Mouse (Mus musculus): ENCODE measurements around the gene Sos2. TPM values are rescaled to one million over a fixed set of nuclear protein-coding genes. Genes with fewer than 3 reads are reported as not detected.
A peak's percentile ranks its signal among the peaks of the same experiment; 100 is the strongest.

Gene Sos2
- polyA plus RNA-seq, 1 experiment from 2014 or later: 12.1 TPM

DNA sequence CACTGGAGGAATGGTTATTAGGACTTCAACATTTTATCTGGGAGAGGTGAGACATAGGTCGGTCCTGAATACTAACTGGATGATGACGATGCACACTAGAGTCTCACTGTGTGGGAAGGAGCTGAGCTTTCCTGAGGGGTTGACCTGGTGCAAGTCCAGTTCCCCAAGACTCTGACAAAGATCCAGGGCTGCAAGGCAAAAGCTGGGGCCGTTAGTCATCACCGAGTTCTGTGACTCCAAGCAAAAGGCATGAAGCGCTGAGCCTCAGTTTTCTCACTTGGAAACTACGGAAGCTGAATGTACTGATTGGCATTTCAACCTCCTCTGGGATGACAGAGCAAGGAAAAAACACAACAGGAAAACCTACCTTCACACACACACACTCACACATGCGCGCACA lies 139.3 kb downstream of the Sos2 start:
- Histone ChIP-seq H3K4me1 (peaks cover 16% of the 10 kb centered on the region), H3K4me3 (no peak overlapping the region), H3K4me2 (replicated peaks) (no peak overlapping the region), H3K27ac (no peak overlapping the region), H3K9ac (no peak overlapping the region), H3K36me3 (no peaks in the 10 kb centered on the region), H3K27me3 (no peaks in the 10 kb centered on the region), H3K9me3 (replicated peaks) (no peaks in the 10 kb centered on the region)
- ATAC-seq (ENCODE audit: low FRiP score): no peak
- WGBS: 92% methylated on average over 8 of the region's 8 CpGs

DNA sequence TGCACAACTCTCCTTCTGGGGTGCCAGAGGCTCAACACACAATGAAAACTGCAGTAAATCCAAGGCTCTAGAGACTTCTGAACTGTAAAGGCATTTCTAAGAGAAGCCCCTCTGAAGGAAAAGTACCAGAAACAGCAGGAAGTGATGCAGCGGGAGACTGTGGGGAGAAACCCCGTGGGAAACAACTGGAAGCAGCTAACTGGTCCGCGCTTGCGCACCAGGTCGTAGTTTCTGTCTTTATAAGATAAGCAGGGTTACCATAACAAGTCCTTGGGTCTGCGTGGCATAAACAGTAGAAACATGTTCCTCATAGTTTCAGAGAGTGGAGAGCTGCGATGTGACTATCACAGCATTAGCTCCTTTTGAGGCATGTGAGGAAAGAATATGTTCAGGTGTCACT lies 140.0 kb downstream of the Sos2 start:
- no peak for ATAC-seq (ENCODE audit: low FRiP score)
- Histone ChIP-seq H3K27ac (no peak overlapping the region), H3K4me3 (no peak overlapping the region), H3K4me2 (replicated peaks) (no peak overlapping the region), H3K27me3 (no peaks in the 10 kb centered on the region), H3K9me3 (replicated peaks) (no peaks in the 10 kb centered on the region), H3K36me3 (no peaks in the 10 kb centered on the region), H3K4me1 (peaks cover 22% of the 10 kb centered on the region), H3K9ac (no peak overlapping the region)
- 79% methylated on average over 8 of the region's 8 CpGs for WGBS

DNA sequence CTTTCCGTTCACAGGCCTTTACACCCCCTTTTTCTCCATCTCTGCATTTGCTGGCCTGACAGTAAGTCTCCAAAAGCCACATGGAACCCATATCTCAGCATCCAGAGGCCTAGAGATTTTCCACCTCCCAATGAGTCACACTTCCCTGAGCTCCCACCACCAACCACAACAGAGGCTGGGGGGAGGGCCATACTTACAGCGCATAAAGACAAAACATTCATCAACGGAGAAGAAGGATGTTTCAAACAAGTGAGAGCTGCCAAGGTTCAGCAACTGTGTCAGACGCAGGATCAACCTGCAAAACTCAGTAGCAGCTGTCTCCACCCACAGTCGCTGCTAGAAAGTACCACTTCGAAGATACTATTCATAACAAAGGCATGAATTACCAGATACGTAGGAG lies 142.3 kb downstream of the Sos2 start:
- Histone ChIP-seq H3K9me3 (replicated peaks) (no peaks in the 10 kb centered on the region), H3K36me3 (no peaks in the 10 kb centered on the region), H3K4me1 (peaks cover 22% of the 10 kb centered on the region), H3K27me3 (no peaks in the 10 kb centered on the region), H3K4me3 (no peak overlapping the region), H3K27ac (no peak overlapping the region), H3K9ac (no peak overlapping the region), H3K4me2 (replicated peaks) (no peak overlapping the region)
- no peak for ATAC-seq (ENCODE audit: low FRiP score)
- WGBS: 72% methylated on average over 7 of the region's 7 CpGs

DNA sequence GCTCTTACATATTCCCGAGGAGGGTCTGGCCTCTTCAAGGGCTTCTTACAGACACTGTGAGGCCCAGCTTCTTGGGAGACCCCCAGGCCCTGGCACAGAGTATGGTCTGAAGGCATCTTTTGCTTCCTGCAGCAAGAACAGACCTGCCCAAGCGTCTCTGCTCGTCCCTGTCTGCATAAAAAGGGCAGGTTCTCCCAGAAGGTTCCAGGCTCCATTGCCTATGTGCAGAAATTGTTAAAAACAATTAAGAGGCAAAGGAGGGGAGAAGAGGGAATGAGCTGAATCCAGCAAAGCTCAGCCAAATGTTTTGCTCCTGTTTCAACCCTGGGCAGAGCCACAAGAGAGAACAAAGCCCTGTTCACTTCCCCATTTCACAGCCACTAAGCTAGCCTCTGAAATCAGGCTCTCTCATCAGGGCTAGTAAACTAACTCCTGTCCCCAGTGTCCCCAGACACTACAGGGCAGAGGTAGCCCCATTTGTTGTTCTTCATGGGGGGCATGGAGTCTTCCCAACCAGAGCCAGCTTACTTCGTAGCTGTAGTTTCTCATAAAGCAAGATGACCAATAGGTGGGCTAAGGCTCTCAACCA lies 143.2 kb downstream of the Sos2 start:
- H3K27ac ChIP-seq: peak overlapping the region; percentile 48
- H3K4me1 ChIP-seq: peaks cover 22% of the 10 kb centered on the region
- 72% methylated on average over 4 of the region's 4 CpGs for WGBS
- H3K9me3 ChIP-seq (replicated peaks): no peaks in the 10 kb centered on the region
- no peak for ATAC-seq (ENCODE audit: low FRiP score)
- no peak overlapping the region for H3K9ac ChIP-seq
- no peaks in the 10 kb centered on the region for H3K36me3 ChIP-seq
- H3K27me3 ChIP-seq: no peaks in the 10 kb centered on the region
- peak overlapping the region; percentile 7; the same call in 1 of the 2 replicates for H3K4me2 ChIP-seq (replicated peaks)
- H3K4me3 ChIP-seq: no peak overlapping the region

DNA sequence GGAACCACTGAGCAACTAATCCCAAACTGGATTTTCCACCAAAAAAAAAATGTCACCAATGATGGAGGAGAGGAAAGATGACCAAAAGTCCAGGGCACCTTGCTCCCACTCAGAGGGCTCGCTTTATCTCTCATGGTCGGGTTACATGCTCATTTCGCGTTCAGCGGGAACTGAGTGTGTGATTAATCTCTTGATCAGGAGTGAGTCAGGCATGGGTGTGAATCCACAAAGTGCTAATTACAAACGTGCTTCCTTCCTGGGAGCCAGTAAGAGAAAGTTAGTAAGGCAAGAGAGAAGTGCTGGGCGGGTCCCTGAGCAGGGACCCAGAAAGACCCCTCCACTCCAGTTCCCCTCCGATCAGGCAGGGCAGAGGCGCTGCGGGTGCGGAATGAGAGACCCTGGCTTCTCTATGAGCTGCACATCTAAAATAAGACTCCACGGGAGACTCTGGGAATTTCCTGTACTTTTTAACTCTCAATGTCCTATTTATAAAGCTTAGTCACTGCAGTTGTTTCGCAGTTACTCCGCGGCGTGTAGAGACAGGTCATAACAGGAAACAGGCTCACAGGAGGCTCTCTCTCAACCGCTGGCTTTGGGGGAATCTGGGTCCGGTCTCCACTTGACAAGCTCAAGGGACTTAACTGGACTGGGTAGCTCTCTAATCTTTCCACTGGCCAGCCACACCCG lies 143.8 kb downstream of the Sos2 start:
- H3K4me2 ChIP-seq (replicated peaks): peak overlapping the region; percentile 7; the same call in 1 of the 2 replicates
- 54% methylated on average over 19 of the region's 19 CpGs for WGBS
- no peak for ATAC-seq (ENCODE audit: low FRiP score)

DNA sequence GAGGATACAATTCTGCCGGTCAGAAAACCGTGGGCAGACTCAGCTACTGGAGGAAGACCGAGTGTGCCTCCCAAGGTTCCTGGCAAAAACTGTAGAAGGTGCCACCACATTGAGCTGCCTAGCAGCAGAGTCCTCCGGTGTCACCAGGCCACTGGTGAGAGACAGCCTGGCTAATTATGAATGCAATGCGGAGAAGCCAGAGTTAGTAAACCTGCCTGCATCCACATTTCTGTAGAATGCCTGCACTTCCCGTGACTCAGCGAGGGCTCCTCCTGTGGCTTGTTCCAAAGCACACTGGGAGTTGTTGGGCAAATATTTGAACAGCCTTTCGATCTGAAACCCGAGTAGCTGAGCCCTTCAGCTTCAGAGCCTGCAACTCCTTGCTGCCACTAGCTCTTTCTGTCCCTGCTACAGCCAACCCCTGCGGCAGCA lies 144.4 kb downstream of the Sos2 start:
- peak overlapping the region; percentile 23; the same call in 1 of the 2 replicates for H3K4me2 ChIP-seq (replicated peaks)
- H3K4me3 ChIP-seq: no peak overlapping the region
- H3K36me3 ChIP-seq: no peaks in the 10 kb centered on the region
- peaks cover 22% of the 10 kb centered on the region for H3K4me1 ChIP-seq
- H3K9me3 ChIP-seq (replicated peaks): no peaks in the 10 kb centered on the region
- no peak for ATAC-seq (ENCODE audit: low FRiP score)
- no peaks in the 10 kb centered on the region for H3K27me3 ChIP-seq
- no peak overlapping the region for H3K9ac ChIP-seq
- WGBS: 19% methylated on average over 10 of the region's 10 CpGs
- peak overlapping the region; percentile 62 for H3K27ac ChIP-seq

More for the DNA sequence above, 143.8 kb downstream of the Sos2 start:
- H3K4me1 ChIP-seq: peaks cover 22% of the 10 kb centered on the region
- no peaks in the 10 kb centered on the region for H3K9me3 ChIP-seq (replicated peaks)
- no peaks in the 10 kb centered on the region for H3K27me3 ChIP-seq
- no peaks in the 10 kb centered on the region for H3K36me3 ChIP-seq
- peak overlapping the region; percentile 62 for H3K27ac ChIP-seq
- no peak overlapping the region for H3K9ac ChIP-seq
- H3K4me3 ChIP-seq: no peak overlapping the region

DNA sequence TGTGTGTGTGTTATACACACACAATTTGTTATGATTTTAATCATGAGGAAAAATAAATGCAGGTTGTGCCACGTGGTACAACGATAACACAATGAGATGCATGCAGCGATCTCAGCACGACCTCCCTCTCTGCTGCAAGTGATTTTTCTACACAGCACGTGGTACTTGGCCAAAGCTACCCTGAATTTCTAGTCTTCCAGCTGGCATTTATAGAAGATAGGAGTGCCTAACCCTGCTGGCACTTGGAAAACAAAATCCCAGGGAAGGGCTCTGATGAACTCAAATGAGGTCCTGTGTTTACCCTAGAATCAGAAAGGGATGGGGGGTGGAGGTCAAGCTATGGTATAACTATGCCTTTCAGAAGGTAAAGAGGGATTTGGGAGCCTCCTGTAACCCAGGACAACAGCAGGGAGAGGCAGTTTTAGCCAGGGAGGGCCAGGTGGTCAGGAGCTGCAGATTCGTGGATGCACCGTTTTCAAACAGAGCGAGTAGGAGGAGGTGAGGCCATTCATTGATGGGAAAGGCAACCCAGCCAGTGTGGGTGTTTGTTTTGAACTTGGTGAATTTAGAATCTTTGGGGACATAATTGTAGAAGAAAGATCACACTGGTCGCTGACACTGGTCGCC lies 144.9 kb downstream of the Sos2 start:
- Histone ChIP-seq H3K4me3 (no peak overlapping the region), H3K4me2 (replicated peaks) (0 out of 2 replicates have a peak overlapping the region, but pooled peaks have one; percentile 23), H3K27me3 (no peaks in the 10 kb centered on the region), H3K27ac (no peak overlapping the region; the same call in 1 of the 2 replicates), H3K9me3 (replicated peaks) (no peaks in the 10 kb centered on the region), H3K36me3 (no peaks in the 10 kb centered on the region), H3K9ac (no peak overlapping the region), H3K4me1 (peaks cover 22% of the 10 kb centered on the region)
- ATAC-seq (ENCODE audit: low FRiP score): no peak
- 60% methylated on average over 10 of the region's 10 CpGs for WGBS

Small RNAs within 50 kb of the gene (microRNA-seq; reads per million reads assigned to microRNA genes)
- not detected for gene Gm23018

Other genes starting within 250 kb of the Sos2 start
- 22.1 and 23.0 TPM in 2 replicates for gene Vcpkmt, start 98.8 kb downstream of the Sos2 start, polyA plus RNA-seq (2016; fragmentation: Nextera tagmentation; extraction: Ambion mirVana)
- 14.6 and 15.3 TPM in 2 replicates for gene L2hgdh, start 43.0 kb upstream of the Sos2 start, polyA plus RNA-seq (2016; fragmentation: Nextera tagmentation; extraction: Ambion mirVana)
- gene Atp5s, start 43.1 kb upstream of the Sos2 start, polyA plus RNA-seq (2016; fragmentation: Nextera tagmentation; extraction: Ambion mirVana): 26.1 and 28.5 TPM in 2 replicates
- gene Cdkl1, start 109.4 kb upstream of the Sos2 start, polyA plus RNA-seq (2016; fragmentation: Nextera tagmentation; extraction: Ambion mirVana): 1.5 and 1.6 TPM in 2 replicates
- 71.5 and 77.7 TPM in 2 replicates for gene Atl1, start 210.8 kb upstream of the Sos2 start, polyA plus RNA-seq (2016; fragmentation: Nextera tagmentation; extraction: Ambion mirVana)
- 42.9 and 44.7 TPM in 2 replicates for gene Map4k5, start 211.3 kb upstream of the Sos2 start, polyA plus RNA-seq (2016; fragmentation: Nextera tagmentation; extraction: Ambion mirVana)